Mouse (Mus musculus): ENCODE data around the gene Trpv6. TPM values are rescaled to one million over a fixed set of nuclear protein-coding genes. Genes with fewer than 3 reads are reported as not detected.
A peak's percentile ranks its signal among the peaks of the same experiment; 100 is the strongest.

Trpv6 gene
- polyA plus RNA-seq, 1 experiment from 2014 or later, result 0.93 TPM

DNA sequence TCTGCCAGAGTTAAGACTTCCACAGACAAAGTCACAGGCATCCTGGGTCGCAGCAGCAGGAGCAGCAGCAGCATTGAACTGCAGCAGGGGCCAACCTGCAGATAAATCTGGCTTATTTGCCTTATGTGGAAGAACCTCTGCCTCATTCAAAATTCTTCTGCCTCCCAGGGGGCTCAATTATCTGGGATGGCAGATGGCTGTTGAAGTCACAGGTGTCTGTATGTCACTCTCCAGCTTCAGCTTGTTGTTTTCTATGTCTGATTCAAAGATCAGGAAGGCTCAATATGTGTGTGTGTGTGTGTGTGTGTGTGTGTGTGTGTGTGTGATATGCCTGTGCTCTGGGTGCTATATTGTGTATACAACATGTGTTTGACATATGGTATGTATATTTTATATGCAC, 1.2 kb upstream of the Trpv6 start:
- Histone ChIP-seq H3K9ac (ENCODE audit: low read depth, low read length) (no peak overlapping the region), H3K36me3 (ENCODE audit: control insufficient read depth, insufficient read depth, low read length) (no peaks in the 10 kb centered on the region), H3K4me1 (ENCODE audit: control insufficient read depth, insufficient read depth, low read length) (no peaks in the 10 kb centered on the region), H3K9me3 (replicated peaks; ENCODE audit: control insufficient read depth, low read length, poor library complexity, severe bottlenecking) (no peaks in the 10 kb centered on the region), H3K4me2 (ENCODE audit: low read length) (no peak overlapping the region), H3K4me3 (ENCODE audit: low read depth, low read length) (no peak overlapping the region), H3K27ac (ENCODE audit: low read length) (no peak overlapping the region), H3K27me3 (ENCODE audit: control insufficient read depth, insufficient read depth, low read depth, low read length) (no peaks in the 10 kb centered on the region)
- peak; percentile 62 for ATAC-seq
- 8% methylated on average over 1 of the region's 1 CpGs for WGBS

DNA sequence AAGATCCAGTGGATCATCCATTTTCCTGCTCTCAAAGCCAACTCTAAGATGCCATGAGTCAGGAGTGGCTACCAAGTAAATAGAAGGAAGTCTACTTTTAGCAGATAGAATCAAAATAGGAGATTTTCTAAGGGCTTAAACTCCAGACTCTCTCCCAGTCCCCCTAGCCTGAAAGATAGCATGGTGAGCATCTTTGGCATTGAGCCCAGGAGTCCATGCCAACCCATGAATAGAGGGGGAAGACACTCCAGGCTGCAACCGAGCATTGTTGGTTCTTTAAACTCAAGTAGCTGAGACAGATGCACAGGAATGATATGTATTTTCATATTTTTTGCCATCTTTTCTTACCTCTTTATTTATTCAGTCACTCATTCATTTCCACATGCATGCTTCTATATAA, 994 bp downstream of the Trpv6 start:
- Histone ChIP-seq H3K9ac (ENCODE audit: low read depth, low read length) (no peak overlapping the region), H3K27me3 (ENCODE audit: control insufficient read depth, insufficient read depth, low read depth, low read length) (no peaks in the 10 kb centered on the region)

DNA sequence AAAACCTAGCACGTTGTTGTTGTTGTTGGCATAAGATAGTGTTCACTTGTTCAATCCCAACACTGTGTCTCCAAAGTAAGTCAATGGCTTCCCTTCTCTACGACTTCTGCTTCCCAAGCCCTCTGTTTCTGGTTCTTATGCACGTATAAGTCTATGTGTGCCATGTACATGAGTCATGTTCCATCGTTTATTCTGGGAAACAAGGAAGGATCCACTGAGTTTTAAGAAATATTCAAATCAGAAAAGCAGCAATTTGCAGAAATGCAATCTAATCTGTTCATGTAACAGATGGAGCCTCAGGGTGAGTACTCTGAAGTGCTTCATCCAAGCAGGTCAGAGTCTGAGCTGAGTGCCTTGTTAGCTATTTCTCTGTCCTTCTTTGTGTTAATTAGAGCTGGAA, 4.7 kb downstream of the Trpv6 start:
- no peaks in the 10 kb centered on the region for H3K4me1 ChIP-seq (ENCODE audit: control insufficient read depth, insufficient read depth, low read length)
- H3K27me3 ChIP-seq (ENCODE audit: control insufficient read depth, insufficient read depth, low read depth, low read length), result no peaks in the 10 kb centered on the region
- H3K27ac ChIP-seq (ENCODE audit: low read length), result no peak overlapping the region
- H3K9ac ChIP-seq (ENCODE audit: low read depth, low read length), result no peak overlapping the region
- no peak overlapping the region for H3K4me2 ChIP-seq (ENCODE audit: low read length)
- ATAC-seq, result no peak
- H3K4me3 ChIP-seq (ENCODE audit: low read depth, low read length), result no peak overlapping the region
- 82% methylated on average over 4 of the region's 4 CpGs for WGBS
- H3K9me3 ChIP-seq (replicated peaks; ENCODE audit: control insufficient read depth, low read length, poor library complexity, severe bottlenecking), result no peaks in the 10 kb centered on the region
- H3K36me3 ChIP-seq (ENCODE audit: control insufficient read depth, insufficient read depth, low read length), result no peaks in the 10 kb centered on the region

More for the DNA sequence above, 994 bp downstream of the Trpv6 start:
- Histone ChIP-seq H3K4me1 (ENCODE audit: control insufficient read depth, insufficient read depth, low read length) (no peaks in the 10 kb centered on the region), H3K27ac (ENCODE audit: low read length) (no peak overlapping the region), H3K36me3 (ENCODE audit: control insufficient read depth, insufficient read depth, low read length) (no peaks in the 10 kb centered on the region), H3K4me2 (ENCODE audit: low read length) (no peak overlapping the region), H3K4me3 (ENCODE audit: low read depth, low read length) (no peak overlapping the region), H3K9me3 (replicated peaks; ENCODE audit: control insufficient read depth, low read length, poor library complexity, severe bottlenecking) (no peaks in the 10 kb centered on the region)
- ATAC-seq, result no peak
- WGBS, result 56% methylated on average over 1 of the region's 1 CpGs

DNA sequence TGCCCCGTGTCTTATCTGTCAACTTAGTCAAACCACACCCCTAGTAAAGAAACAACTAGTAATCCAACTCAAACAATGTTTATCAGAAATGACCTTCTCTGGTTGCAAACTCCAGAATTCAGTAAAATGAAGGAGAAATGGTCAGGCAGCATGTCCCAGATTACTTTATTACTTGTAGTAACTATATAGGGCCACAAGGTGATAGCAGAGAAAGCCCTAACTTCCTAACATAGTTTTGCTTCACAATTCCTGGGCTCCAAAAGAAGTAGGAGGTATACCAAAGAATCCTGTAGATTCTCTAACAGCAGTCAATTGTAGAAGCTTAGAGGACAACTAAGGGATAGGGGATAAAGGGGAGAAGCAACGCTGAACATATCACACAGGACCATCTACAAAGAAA, 5.4 kb downstream of the Trpv6 start:
- no peak overlapping the region for H3K9ac ChIP-seq (ENCODE audit: low read depth, low read length)
- WGBS, result 78% methylated on average over 2 of the region's 2 CpGs

DNA sequence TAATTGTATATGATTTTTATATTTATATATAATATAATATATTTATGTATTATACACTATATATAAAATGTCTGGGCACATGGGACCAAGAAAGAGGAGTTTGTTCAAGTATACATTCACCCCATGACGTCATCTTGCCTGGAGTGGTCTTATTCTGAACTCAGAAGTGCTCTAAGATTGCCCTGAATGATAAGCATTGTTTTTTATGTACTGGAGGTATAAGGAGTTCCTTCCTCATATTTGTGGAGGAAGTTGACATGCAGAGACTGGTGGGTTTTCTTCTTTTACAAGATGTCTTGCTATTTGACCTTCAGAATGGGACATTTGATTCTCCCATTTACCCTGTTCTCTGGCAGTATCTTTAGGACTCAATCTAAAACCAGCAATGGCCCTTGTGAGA, 8.0 kb downstream of the Trpv6 start:
- no peak overlapping the region for H3K9ac ChIP-seq (ENCODE audit: low read depth, low read length)
- 88% methylated on average over 1 of the region's 1 CpGs for WGBS
- no peak for ATAC-seq

More for the DNA sequence above, 5.4 kb downstream of the Trpv6 start:
- no peaks in the 10 kb centered on the region for H3K9me3 ChIP-seq (replicated peaks; ENCODE audit: control insufficient read depth, low read length, poor library complexity, severe bottlenecking)
- no peak overlapping the region for H3K27ac ChIP-seq (ENCODE audit: low read length)
- H3K4me3 ChIP-seq (ENCODE audit: low read depth, low read length), result no peak overlapping the region
- H3K4me2 ChIP-seq (ENCODE audit: low read length), result no peak overlapping the region
- no peak for ATAC-seq
- H3K4me1 ChIP-seq (ENCODE audit: control insufficient read depth, insufficient read depth, low read length), result no peaks in the 10 kb centered on the region
- H3K36me3 ChIP-seq (ENCODE audit: control insufficient read depth, insufficient read depth, low read length), result no peaks in the 10 kb centered on the region
- H3K27me3 ChIP-seq (ENCODE audit: control insufficient read depth, insufficient read depth, low read depth, low read length), result no peaks in the 10 kb centered on the region

DNA sequence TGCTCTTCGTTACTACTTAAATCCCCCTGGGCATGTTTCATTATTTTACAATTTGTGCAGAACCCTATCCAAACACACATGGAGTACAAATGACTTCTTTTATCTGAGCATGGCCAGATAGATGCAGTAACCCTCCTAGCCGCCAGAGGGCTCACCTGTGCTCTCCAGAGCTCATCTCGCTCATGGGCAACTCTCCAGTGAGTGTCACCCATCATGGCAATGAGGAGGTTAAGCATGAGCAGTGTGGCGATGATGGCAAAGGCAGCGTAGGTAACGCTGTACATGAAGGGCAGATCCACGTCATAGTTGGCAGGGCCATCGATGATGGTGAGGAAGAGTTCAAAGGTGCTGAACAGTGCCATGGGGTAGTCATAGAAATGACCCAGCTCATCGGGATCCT, 13.5 kb downstream of the Trpv6 start:
- Histone ChIP-seq H3K4me2 (ENCODE audit: low read length) (no peak overlapping the region), H3K36me3 (ENCODE audit: control insufficient read depth, insufficient read depth, low read length) (peaks cover 20% of the 10 kb centered on the region), H3K27me3 (ENCODE audit: control insufficient read depth, insufficient read depth, low read depth, low read length) (no peaks in the 10 kb centered on the region), H3K9me3 (replicated peaks; ENCODE audit: control insufficient read depth, low read length, poor library complexity, severe bottlenecking) (no peaks in the 10 kb centered on the region), H3K27ac (ENCODE audit: low read length) (no peak overlapping the region), H3K4me3 (ENCODE audit: low read depth, low read length) (no peak overlapping the region), H3K4me1 (ENCODE audit: control insufficient read depth, insufficient read depth, low read length) (no peaks in the 10 kb centered on the region), H3K9ac (ENCODE audit: low read depth, low read length) (no peak overlapping the region)
- WGBS, result 68% methylated on average over 9 of the region's 9 CpGs
- ATAC-seq, result peak; percentile 33; the same call in 1 of the 2 replicates

More for the DNA sequence above, 8.0 kb downstream of the Trpv6 start:
- Histone ChIP-seq H3K4me3 (ENCODE audit: low read depth, low read length) (no peak overlapping the region), H3K36me3 (ENCODE audit: control insufficient read depth, insufficient read depth, low read length) (no peaks in the 10 kb centered on the region), H3K27me3 (ENCODE audit: control insufficient read depth, insufficient read depth, low read depth, low read length) (no peaks in the 10 kb centered on the region), H3K27ac (ENCODE audit: low read length) (no peak overlapping the region), H3K9me3 (replicated peaks; ENCODE audit: control insufficient read depth, low read length, poor library complexity, severe bottlenecking) (no peaks in the 10 kb centered on the region), H3K4me2 (ENCODE audit: low read length) (no peak overlapping the region), H3K4me1 (ENCODE audit: control insufficient read depth, insufficient read depth, low read length) (no peaks in the 10 kb centered on the region)

DNA sequence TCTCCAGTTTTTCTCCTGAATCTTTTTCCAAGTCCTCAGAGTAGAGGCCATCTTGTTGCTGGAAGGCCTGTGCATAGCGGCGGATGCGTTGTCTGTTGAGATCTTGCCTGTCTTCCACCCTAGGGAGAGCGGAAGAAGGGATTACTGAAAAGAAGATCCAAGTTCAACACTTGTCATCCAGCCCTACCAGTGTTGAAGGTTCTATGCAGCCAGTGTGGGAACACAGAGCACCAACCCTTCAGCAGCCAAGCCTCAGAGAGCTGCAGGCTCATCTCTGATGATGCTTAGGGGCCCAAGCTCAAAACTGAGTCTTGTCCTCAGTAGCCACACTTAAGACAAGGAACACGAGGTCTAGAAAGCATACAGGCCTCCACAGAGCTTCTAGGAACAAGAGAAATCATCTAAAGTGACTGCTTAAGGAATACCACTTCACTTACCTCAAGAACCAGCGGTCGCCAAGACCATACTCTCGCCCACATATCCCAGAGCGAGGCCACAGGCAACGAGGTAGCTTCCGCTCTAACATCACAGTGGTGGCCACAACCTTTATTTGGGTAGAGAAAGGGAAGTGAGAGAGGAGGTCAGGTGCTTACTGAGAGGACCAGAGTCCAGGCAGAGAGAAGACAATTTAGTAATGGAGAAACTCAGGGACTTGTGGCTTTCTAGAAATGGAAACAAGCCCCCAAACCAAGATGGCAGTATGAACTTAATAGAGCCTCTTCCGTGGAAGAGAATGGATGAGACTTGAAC, 14.8 kb downstream of the Trpv6 start:
- Histone ChIP-seq H3K4me3 (ENCODE audit: low read depth, low read length) (no peak overlapping the region), H3K9me3 (replicated peaks; ENCODE audit: control insufficient read depth, low read length, poor library complexity, severe bottlenecking) (no peaks in the 10 kb centered on the region), H3K27me3 (ENCODE audit: control insufficient read depth, insufficient read depth, low read depth, low read length) (no peaks in the 10 kb centered on the region), H3K36me3 (ENCODE audit: control insufficient read depth, insufficient read depth, low read length) (peaks cover 20% of the 10 kb centered on the region), H3K27ac (ENCODE audit: low read length) (no peak overlapping the region), H3K4me1 (ENCODE audit: control insufficient read depth, insufficient read depth, low read length) (no peaks in the 10 kb centered on the region), H3K4me2 (ENCODE audit: low read length) (no peak overlapping the region), H3K9ac (ENCODE audit: low read depth, low read length) (no peak overlapping the region)
- 93% methylated on average over 12 of the region's 12 CpGs for WGBS
- no peak for ATAC-seq

DNA sequence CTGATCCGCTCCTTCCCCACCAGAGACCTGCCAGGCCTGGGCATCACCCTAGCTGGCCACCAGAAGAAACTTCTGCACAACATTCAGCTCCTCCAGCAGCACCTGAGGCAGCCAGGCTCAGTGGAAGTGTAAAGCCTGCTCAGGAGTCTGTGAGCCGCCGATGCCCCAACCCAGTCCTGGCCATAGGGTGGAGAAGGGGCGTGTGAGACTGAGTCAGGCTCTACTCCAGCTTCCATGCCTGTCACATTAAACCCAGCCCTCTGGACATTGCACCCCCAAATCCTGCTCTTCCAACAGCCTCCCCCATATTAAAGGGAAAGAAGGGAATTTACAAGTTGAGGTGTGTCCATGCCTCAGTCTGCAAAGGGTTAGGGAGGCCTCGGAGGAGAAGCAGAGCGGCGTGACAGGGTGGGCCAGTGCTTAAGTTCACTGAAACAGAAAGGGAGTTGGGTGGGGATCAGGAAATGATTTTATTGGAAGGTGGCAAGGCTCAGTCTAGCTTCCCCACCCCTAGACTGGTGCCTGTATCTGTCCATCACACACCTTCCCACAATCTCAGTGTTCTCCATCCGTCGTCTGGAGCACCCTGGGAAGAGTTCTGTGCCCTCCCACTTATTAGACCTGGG, 15.9 kb downstream of the Trpv6 start:
- no peak overlapping the region for H3K9ac ChIP-seq (ENCODE audit: low read depth, low read length)

DNA sequence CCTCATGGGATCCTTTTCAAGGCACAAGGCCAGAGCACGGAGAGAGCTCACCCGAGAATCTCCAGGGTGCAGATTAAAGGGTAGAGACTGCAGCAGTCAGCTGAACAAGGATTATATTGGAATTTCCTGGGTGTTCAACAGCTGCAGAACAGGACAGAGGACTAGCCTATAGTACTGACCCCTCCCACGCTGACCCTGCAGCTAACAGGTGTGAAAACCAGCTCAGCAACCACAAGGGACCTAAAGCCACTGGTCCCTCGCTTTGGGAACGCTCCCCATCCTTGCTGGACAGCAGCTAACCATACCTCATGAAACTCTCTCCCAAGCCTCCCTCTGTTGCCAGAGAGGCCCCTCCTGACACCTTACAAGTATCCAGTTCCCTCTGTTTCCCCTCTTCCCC, 28.6 kb downstream of the Trpv6 start:
- no peak for ATAC-seq
- H3K4me3 ChIP-seq (ENCODE audit: low read depth, low read length), result no peak overlapping the region
- 52% methylated on average over 5 of the region's 5 CpGs for WGBS

More for the DNA sequence above, 15.9 kb downstream of the Trpv6 start:
- Histone ChIP-seq H3K4me1 (ENCODE audit: control insufficient read depth, insufficient read depth, low read length) (no peaks in the 10 kb centered on the region), H3K4me3 (ENCODE audit: low read depth, low read length) (no peak overlapping the region), H3K36me3 (ENCODE audit: control insufficient read depth, insufficient read depth, low read length) (peaks cover 26% of the 10 kb centered on the region), H3K27ac (ENCODE audit: low read length) (no peak overlapping the region), H3K4me2 (ENCODE audit: low read length) (no peak overlapping the region), H3K27me3 (ENCODE audit: control insufficient read depth, insufficient read depth, low read depth, low read length) (no peaks in the 10 kb centered on the region), H3K9me3 (replicated peaks; ENCODE audit: control insufficient read depth, low read length, poor library complexity, severe bottlenecking) (no peaks in the 10 kb centered on the region)
- no peak for ATAC-seq
- WGBS, result 92% methylated on average over 9 of the region's 9 CpGs

More for the DNA sequence above, 28.6 kb downstream of the Trpv6 start:
- Histone ChIP-seq H3K9me3 (replicated peaks; ENCODE audit: control insufficient read depth, low read length, poor library complexity, severe bottlenecking) (no peaks in the 10 kb centered on the region), H3K9ac (ENCODE audit: low read depth, low read length) (peak overlapping the region; percentile 17; the same call in 1 of the 2 replicates), H3K36me3 (ENCODE audit: control insufficient read depth, insufficient read depth, low read length) (no peaks in the 10 kb centered on the region), H3K27me3 (ENCODE audit: control insufficient read depth, insufficient read depth, low read depth, low read length) (no peaks in the 10 kb centered on the region), H3K27ac (ENCODE audit: low read length) (no peak overlapping the region), H3K4me1 (ENCODE audit: control insufficient read depth, insufficient read depth, low read length) (peaks cover 32% of the 10 kb centered on the region), H3K4me2 (ENCODE audit: low read length) (peak overlapping the region; percentile 95)
